Mouse (Mus musculus): ENCODE measurements around the gene Nup107.
A peak's percentile ranks its signal among the peaks of the same experiment; 100 is the strongest.
"Not testable (repeated sequence)": the region's sequence is repeated elsewhere in the genome, so short reads cannot be mapped to it uniquely, and the experiment has no call there.

Nup107 gene

GRCm38 (mm10) chr10:117752851-117753647 lies 39.5 kb downstream of the Nup107 start:
- no peak for DNase-seq (ENCODE audit: low read depth, low spot score)

- DNase-seq (ENCODE audit: low read depth, low spot score): no peak
Observed at GRCm38 (mm10) chr10:117752304-117752821, 40.1 kb downstream of the Nup107 start.

GRCm38 (mm10) chr10:117751744-117752143 lies 40.8 kb downstream of the Nup107 start:
- no peak for DNase-seq (ENCODE audit: low read depth, low spot score)

- DNase-seq (ENCODE audit: low read depth, low spot score): no peak
Observed at GRCm38 (mm10) chr10:117751282-117751610, 41.3 kb downstream of the Nup107 start.

GRCm38 (mm10) chr10:117750529-117751281 lies 41.8 kb downstream of the Nup107 start:
- DNase-seq (ENCODE audit: low read depth, low spot score): no peak

GRCm38 (mm10) chr10:117749787-117750343 lies 42.6 kb downstream of the Nup107 start:
- no peak for DNase-seq (ENCODE audit: low read depth, low spot score)

- DNase-seq (ENCODE audit: low read depth, low spot score): no peak
Observed at GRCm38 (mm10) chr10:117749050-117749686, 43.3 kb downstream of the Nup107 start.

GRCm38 (mm10) chr10:117748276-117749049 lies 44.0 kb downstream of the Nup107 start:
- DNase-seq (ENCODE audit: low read depth, low spot score): no peak

GRCm38 (mm10) chr10:117747711-117748110 lies 44.8 kb downstream of the Nup107 start:
- no peak for DNase-seq (ENCODE audit: low read depth, low spot score)

- peak; percentile 93 for DNase-seq (ENCODE audit: low read depth, low spot score)
Observed at GRCm38 (mm10) chr10:117746297-117746883, 46.1 kb downstream of the Nup107 start, which contains the start of gene Slc35e3. TSS of gene Slc35e3 (minus strand) at chr10:117746365.

GRCm38 (mm10) chr10:117745570-117746296 lies 46.8 kb downstream of the Nup107 start:
- DNase-seq (ENCODE audit: low read depth, low spot score): not testable (repeated sequence)

- DNase-seq (ENCODE audit: low read depth, low spot score): no peak
Observed at GRCm38 (mm10) chr10:117743917-117744316, 48.6 kb downstream of the Nup107 start.

- no peak for DNase-seq (ENCODE audit: low read depth, low spot score)
Observed at GRCm38 (mm10) chr10:117743182-117743581, 49.3 kb downstream of the Nup107 start.

GRCm38 (mm10) chr10:117742618-117743017 lies 49.9 kb downstream of the Nup107 start:
- no peak for DNase-seq (ENCODE audit: low read depth, low spot score)

- DNase-seq (ENCODE audit: low read depth, low spot score): no peak
Observed at GRCm38 (mm10) chr10:117741698-117742475, 50.6 kb downstream of the Nup107 start.

- DNase-seq (ENCODE audit: low read depth, low spot score): no peak
Observed at GRCm38 (mm10) chr10:117740921-117741320, 51.6 kb downstream of the Nup107 start.

- no peak for DNase-seq (ENCODE audit: low read depth, low spot score)
Observed at GRCm38 (mm10) chr10:117740171-117740570, 52.3 kb downstream of the Nup107 start.

- DNase-seq (ENCODE audit: low read depth, low spot score): no peak
Observed at GRCm38 (mm10) chr10:117739648-117739948, 52.9 kb downstream of the Nup107 start.

GRCm38 (mm10) chr10:117738928-117739647 lies 53.4 kb downstream of the Nup107 start:
- DNase-seq (ENCODE audit: low read depth, low spot score): no peak
